Mouse (Mus musculus) cerebellum, adult 9-10 months (tissue): ENCODE data around the gene Ehhadh.

Experiments
- DNase-seq: peaks from one replicate; pipeline ENCODE4 v3.0.0; 2022

Gene Ehhadh

DNA sequence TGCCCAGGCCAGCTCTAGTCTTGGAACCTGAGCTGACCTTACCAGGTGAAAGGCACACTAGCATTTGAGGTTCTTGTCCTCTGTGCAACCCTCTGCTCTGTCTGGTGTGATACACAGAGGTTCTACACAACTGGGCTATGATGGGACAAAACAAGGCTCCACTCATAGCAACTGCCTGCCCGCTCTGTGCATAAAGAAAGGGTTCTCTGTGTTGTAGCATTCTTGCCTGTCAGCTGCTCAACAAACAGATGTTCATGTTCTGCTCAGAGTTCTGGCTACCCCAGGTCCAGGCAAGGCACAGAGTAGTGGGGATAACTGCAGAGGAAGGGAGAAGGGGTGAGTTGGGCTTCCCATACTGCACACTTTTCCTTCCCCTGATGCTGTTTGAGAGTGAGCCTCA, 63.3 kb downstream of the Ehhadh start:
- no peak for DNase-seq

GRCm38 (mm10) chr16:21719770-21720169, 67.8 kb downstream of the Ehhadh start:
- DNase-seq, result no peak

DNA sequence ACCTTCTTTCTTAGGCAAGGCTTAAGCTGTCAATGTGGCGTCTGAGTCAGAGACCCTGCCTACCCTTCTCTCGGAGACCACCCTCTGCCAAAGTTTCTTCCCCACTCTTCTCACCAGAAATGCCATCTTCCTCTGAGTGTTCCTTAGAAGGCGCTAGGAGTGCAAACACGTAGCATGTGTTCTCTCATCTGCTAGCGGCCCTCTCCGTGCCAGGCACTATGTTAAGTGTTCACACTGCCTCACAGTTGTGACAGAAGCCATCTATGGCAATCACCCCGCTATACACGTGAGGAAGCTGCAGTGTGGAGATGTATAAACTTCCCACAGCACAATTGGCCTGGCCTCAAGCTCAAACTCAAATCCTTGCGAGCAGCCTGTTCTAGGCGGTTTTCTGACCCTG, 73.1 kb downstream of the Ehhadh start:
- DNase-seq, result no peak
